Mouse (Mus musculus) ovary, adult 2 months (tissue): ENCODE data around the gene Slc25a19. TPM values are rescaled to one million over a fixed set of nuclear protein-coding genes. Genes with fewer than 3 reads are reported as not detected.

Experiments
- polyA plus RNA-seq: library from polyadenylated mRNA; depleted of rRNA; stranded (reverse); fragments of >200 nt; gene quantifications from 2 replicates; pipeline ENCODE4 v1.2.3, GENCODE M21; 2012; rRNA removed

Slc25a19 gene
- 45.4 and 67.4 TPM in 2 replicates for polyA plus RNA-seq

DNA sequence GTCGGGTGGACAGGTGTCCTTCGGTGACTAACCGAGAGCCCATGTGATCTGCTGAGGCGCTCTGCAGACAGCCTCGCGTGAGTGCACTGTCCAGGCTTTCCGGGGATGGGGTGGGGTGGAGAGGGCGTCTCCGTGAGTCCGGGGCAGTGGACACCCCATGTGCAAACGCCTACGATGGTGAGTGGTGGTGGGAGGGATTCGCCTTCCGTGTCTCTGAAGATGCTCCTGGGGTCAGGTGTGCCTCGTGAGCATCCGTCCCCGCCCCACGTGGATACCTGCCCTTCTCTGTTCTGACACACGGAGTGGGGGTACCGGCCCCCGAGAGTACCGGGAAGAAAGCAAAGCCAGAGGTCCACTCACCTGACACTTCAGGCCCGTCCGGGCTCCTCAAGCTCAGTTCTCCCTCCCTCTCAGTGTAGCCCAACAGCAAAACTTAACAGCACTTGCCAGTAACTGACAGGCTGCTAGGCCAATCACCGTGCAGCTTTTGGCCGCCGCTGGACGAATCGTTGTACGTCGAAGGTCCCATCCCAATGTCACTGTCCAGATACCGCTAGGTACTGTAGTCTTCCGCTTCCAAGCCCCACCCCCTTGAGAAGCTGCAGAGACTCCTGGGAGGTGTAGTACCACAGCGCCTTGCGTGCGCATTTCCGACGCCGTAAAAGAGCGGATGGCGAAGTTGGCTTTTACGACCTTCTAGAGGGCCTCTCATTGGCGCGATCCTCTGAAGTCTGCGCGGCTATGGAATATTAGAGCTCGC, at the start of gene Slc25a19:
Slc25a19 (minus strand) TSS at position 591 of the 760 bp plus-strand sequence.

DNA sequence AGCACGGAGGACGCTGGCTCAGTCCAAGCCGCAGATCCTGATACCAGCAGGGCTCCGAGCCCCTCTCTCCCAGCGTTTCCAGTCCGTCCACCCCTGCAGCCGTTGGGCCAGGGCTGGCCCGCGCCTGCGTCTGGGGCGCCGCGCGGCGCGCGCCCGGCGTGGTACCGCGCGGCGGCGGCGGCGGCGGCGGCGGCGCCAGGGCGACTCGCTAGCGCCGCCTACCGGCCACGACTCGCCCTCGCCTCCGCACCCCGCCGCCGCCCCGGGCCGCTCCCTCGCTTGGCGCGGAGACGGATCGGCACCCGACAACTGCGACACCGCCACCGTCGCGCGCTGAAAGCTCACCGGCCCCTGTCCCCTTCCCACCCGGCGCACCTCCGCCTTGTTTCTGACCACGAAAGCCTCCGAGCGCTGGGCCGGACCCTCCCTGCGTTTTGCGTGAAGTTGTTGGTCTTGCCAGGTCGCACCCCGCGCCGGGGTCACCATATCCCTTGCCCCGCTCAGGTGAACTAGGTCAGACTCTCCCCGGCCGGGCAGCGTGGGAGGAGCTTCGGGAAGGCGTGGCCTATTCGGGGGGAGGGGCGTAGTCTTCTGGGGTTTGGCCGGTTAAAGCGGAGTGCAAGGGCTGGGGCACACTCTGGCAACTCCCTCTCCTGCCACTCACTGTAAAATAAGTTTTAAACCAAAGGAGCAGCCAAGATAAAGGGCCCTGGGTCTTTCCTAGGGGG, 15.5 kb downstream of the Slc25a19 start, which contains the start of gene Mif4gd:
Mif4gd (minus strand) TSS at position 560 of the 728 bp plus-strand sequence.

DNA sequence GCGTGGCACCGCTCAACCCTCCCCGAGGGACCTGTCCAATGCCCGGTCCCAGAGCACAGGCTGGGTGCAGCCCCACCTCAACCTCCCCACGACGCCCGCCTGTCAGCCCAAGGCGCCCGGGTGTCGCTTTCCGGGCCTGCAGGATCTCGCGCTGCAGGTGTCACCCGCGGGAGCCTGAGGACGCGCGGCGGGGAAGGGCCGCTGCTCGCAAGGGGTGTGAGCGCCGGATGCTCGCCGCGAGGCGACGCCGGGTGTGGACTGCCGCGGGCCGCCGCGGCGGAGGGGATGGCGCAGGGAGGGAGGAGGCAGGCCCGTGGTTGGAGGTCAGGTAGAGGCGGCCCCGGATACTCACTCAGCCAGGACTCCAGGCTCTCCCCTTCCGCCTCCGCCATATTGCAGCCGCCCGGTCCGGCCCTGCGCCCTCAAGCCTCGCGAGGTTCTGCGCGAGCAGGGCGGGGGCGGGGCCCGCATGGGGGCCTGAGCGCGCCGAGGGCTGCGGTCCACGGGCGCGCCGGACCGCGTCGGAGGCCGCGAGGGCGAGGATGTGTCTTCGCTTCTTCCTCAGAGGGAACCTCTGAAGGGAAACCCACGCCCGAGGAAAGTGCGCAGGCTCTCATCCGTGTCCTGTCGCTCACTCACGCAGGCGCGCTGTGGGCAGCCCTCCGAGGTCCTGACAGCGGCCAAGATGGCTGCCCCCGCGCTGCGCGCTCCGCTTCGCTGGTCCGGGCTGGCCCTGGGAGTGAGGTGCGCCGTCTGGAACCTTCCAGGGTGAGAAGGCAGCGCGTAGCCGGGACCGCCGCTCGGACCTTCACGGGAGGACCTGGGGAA, 24.4 kb downstream of the Slc25a19 start, which contains the start of the genes Mrps7 and Gga3:
Mrps7 (plus strand) TSS at position 450 of the 828 bp plus-strand sequence.
Gga3 (minus strand) TSS at position 576 of the 828 bp plus-strand sequence.

Other genes starting within 250 kb of the Slc25a19 start
- 38.3 and 39.4 TPM in 2 replicates for gene Cdr2l, start 246.4 kb downstream of the Slc25a19 start, polyA plus RNA-seq
- gene Mrpl58, start 224.5 kb downstream of the Slc25a19 start, polyA plus RNA-seq: 82.6 and 93.1 TPM in 2 replicates
- gene Atp5h, start 208.3 kb downstream of the Slc25a19 start, polyA plus RNA-seq: 25.6 and 65.5 TPM in 2 replicates
- gene Kctd2, start 208.2 kb downstream of the Slc25a19 start, polyA plus RNA-seq: 37.4 and 39.1 TPM in 2 replicates
- gene Trim80, start 187.8 kb downstream of the Slc25a19 start, polyA plus RNA-seq: 0.94 and 1.3 TPM in 2 replicates
- 0.41 and 0.72 TPM in 2 replicates for gene Slc16a5, start 165.8 kb downstream of the Slc25a19 start, polyA plus RNA-seq
- 11.9 and 15.6 TPM in 2 replicates for gene Armc7, start 152.6 kb downstream of the Slc25a19 start, polyA plus RNA-seq
- 67.3 and 81.9 TPM in 2 replicates for gene Nt5c, start 136.4 kb downstream of the Slc25a19 start, polyA plus RNA-seq
- gene Jpt1, start 113.9 kb downstream of the Slc25a19 start, polyA plus RNA-seq: 203 and 234 TPM in 2 replicates
- 22.0 and 29.5 TPM in 2 replicates for gene Sumo2, start 92.0 kb downstream of the Slc25a19 start, polyA plus RNA-seq
- gene Nup85, start 63.9 kb downstream of the Slc25a19 start, polyA plus RNA-seq: 51.0 and 59.5 TPM in 2 replicates
- 22.3 and 27.0 TPM in 2 replicates for gene Mrps7, start 24.4 kb downstream of the Slc25a19 start, polyA plus RNA-seq
- gene Gga3, start 24.2 kb downstream of the Slc25a19 start, polyA plus RNA-seq: 26.1 and 30.8 TPM in 2 replicates
- 108 and 116 TPM in 2 replicates for gene Mif4gd, start 15.3 kb downstream of the Slc25a19 start, polyA plus RNA-seq
- 41.2 and 50.6 TPM in 2 replicates for gene Grb2, start 80.3 kb upstream of the Slc25a19 start, polyA plus RNA-seq
- 119 and 128 TPM in 2 replicates for gene Tmem94, start 137.1 kb upstream of the Slc25a19 start, polyA plus RNA-seq
- gene Caskin2, start 185.3 kb upstream of the Slc25a19 start, polyA plus RNA-seq: 60.9 and 66.5 TPM in 2 replicates
- gene Tsen54, start 186.4 kb upstream of the Slc25a19 start, polyA plus RNA-seq: 57.5 and 75.8 TPM in 2 replicates
- gene Llgl2, start 195.8 kb upstream of the Slc25a19 start, polyA plus RNA-seq: 56.8 and 75.3 TPM in 2 replicates
- 7.9 TPM in 2 replicates for gene Myo15b, start 230.1 kb upstream of the Slc25a19 start, polyA plus RNA-seq